Mouse (Mus musculus) heart, adult 2 months (tissue): Measurements from ENCODE around the gene H1f0.

Experiments used
- CTCF ChIP-seq: fragments of 200-600 bp; IDR thresholded peaks from 2 replicates; pipeline ENCODE4 v1.8.1; 2022; ENCODE audit warnings: antibody characterized with exemption, mild to moderate bottlenecking, moderate library complexity
- EP300 ChIP-seq: fragments of 200-500 bp; IDR thresholded peaks from 2 replicates; pipeline ENCODE4 v1.6.1; 2011; ENCODE audit warnings: low read depth, low read length, control low read depth; ENCODE audit not compliant: insufficient read depth
- POLR2A ChIP-seq: fragments of 200-500 bp; IDR thresholded peaks from 2 replicates; pipeline ENCODE4 v1.6.1; 2011; ENCODE audit warnings: mild to moderate bottlenecking, low read depth, low read length, control low read depth; ENCODE audit not compliant: insufficient read depth

DNA sequence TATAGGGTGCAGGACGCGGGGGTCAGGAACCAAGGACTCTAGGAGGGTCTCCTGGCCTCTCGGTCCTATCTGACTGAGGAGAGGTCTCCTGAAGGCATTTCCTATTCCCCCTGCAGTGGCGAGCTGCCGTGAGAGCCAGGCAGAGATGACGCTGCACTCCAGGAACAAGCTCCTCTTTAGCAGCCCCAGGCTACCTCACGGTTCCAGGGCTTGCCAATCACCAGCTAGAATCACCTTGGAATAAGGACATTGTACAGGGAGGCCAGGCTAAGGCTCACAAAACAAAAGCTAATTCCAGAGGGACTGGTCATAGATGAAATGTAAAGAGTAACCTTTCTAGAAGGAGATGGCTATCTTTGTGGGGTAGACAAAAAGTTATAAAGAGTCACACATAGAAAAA is 28.4 kb downstream of the H1f0 start:
- TF ChIP-seq EP300 (no peak), CTCF (no peak), POLR2A (no peak)
